Mouse (Mus musculus) urinary bladder, postnatal 36 days (tissue): ENCODE results near the gene Slc6a3.

ENCODE experiments used
- DNase-seq, 2 experiments: peaks; one replicate each; pipeline ENCODE4 v3.0.0; 2022; ENCODE audit warnings: low spot score in 2 of 2, mixed read lengths in 1 of 2

Slc6a3 gene

GRCm38 (mm10) chr13:73536403-73536821 is at the start of gene Slc6a3:
Gene Slc6a3 (plus strand): TSS chr13:73536747.
- peak; percentile 38 to 44 for DNase-seq

- DNase-seq, result no peak
Measured at GRCm38 (mm10) chr13:73488105-73488504, 48.4 kb upstream of the Slc6a3 start.

GRCm38 (mm10) chr13:73488707-73489106 is 47.8 kb upstream of the Slc6a3 start:
- no peak for DNase-seq

GRCm38 (mm10) chr13:73489986-73490385 is 46.6 kb upstream of the Slc6a3 start:
- DNase-seq, result no peak

GRCm38 (mm10) chr13:73490564-73491170 is 45.9 kb upstream of the Slc6a3 start:
- DNase-seq, result no peak

GRCm38 (mm10) chr13:73493183-73493582 is 43.4 kb upstream of the Slc6a3 start:
- DNase-seq, result no peak

- no peak for DNase-seq
Measured at GRCm38 (mm10) chr13:73494528-73494927, 42.0 kb upstream of the Slc6a3 start.

GRCm38 (mm10) chr13:73496137-73496536 is 40.4 kb upstream of the Slc6a3 start:
- DNase-seq, result no peak

GRCm38 (mm10) chr13:73499893-73500604 is 36.5 kb upstream of the Slc6a3 start:
- no peak for DNase-seq

GRCm38 (mm10) chr13:73502719-73503118 is 33.8 kb upstream of the Slc6a3 start:
- DNase-seq, result no peak

- DNase-seq, result peak; percentile 60 to 67
Measured at GRCm38 (mm10) chr13:73505686-73506467, 30.7 kb upstream of the Slc6a3 start.

GRCm38 (mm10) chr13:73508817-73509550 is 27.6 kb upstream of the Slc6a3 start:
- DNase-seq, result no peak

- no peak for DNase-seq
Measured at GRCm38 (mm10) chr13:73509869-73510268, 26.7 kb upstream of the Slc6a3 start.

- peak; percentile 61 to 63 for DNase-seq
Measured at GRCm38 (mm10) chr13:73512776-73513673, 23.5 kb upstream of the Slc6a3 start.

GRCm38 (mm10) chr13:73516886-73517285 is 19.7 kb upstream of the Slc6a3 start:
- no peak for DNase-seq

GRCm38 (mm10) chr13:73533716-73534115 is 2.8 kb upstream of the Slc6a3 start:
- no peak for DNase-seq

- no peak for DNase-seq
Measured at GRCm38 (mm10) chr13:73535287-73535686, 1.3 kb upstream of the Slc6a3 start.

GRCm38 (mm10) chr13:73536824-73537223 is 277 bp downstream of the Slc6a3 start:
- no peak for DNase-seq

GRCm38 (mm10) chr13:73564201-73564600 is 27.7 kb downstream of the Slc6a3 start:
- DNase-seq, result no peak

- no peak for DNase-seq
Measured at GRCm38 (mm10) chr13:73575051-73575450, 38.5 kb downstream of the Slc6a3 start.

GRCm38 (mm10) chr13:73577277-73577676 is 40.7 kb downstream of the Slc6a3 start:
- no peak for DNase-seq
